Mouse (Mus musculus): ENCODE measurements around the gene Atp6v1e2. TPM values are rescaled to one million over a fixed set of nuclear protein-coding genes. Genes with fewer than 3 reads are reported as not detected.

The Atp6v1e2 gene
- total RNA-seq, 2 experiments from 2014 or later: not detected

GRCm38 (mm10) chr17:86902399-86903067, 45.2 kb downstream of the Atp6v1e2 start:
- intact Hi-C loops (cut with DNase I): loop anchor here (2.0 to 10.0 kb wide), 2 partner anchors 148 to 368 kb away; partner anchors contain the start of gene Epas1

GRCm38 (mm10) chr17:86900564-86900963, 47.1 kb downstream of the Atp6v1e2 start:
- intact Hi-C loops (cut with DNase I): loop anchor here (10.0 kb wide), 1 partner anchor 146 kb away; the partner anchor contains the start of gene Epas1
- no peak for DNase-seq (ENCODE audit: extremely low spot score in 1 of 2, low spot score in 2 of 2)

More at GRCm38 (mm10) chr17:86902399-86903067, 45.2 kb downstream of the Atp6v1e2 start:
- DNase-seq (ENCODE audit: extremely low spot score in 1 of 2, low spot score in 2 of 2): no peak

GRCm38 (mm10) chr17:86899821-86900220, 47.9 kb downstream of the Atp6v1e2 start:
- DNase-seq (ENCODE audit: extremely low spot score in 1 of 2, low spot score in 2 of 2): no peak
- intact Hi-C loops (cut with DNase I): loop anchor here (10.0 kb wide), 1 partner anchor 145 kb away; the partner anchor contains the start of gene Epas1

- DNase-seq (ENCODE audit: extremely low spot score in 1 of 2, low spot score in 2 of 2): no peak
- intact Hi-C loops (cut with DNase I): no loop called here
Measured at GRCm38 (mm10) chr17:86897486-86898165, 50.1 kb downstream of the Atp6v1e2 start.

- intact Hi-C loops (cut with DNase I): no loop called here
- no peak for DNase-seq (ENCODE audit: extremely low spot score in 1 of 2, low spot score in 2 of 2)
Measured at GRCm38 (mm10) chr17:86895191-86895590, 52.5 kb downstream of the Atp6v1e2 start.

Other genes starting within 250 kb of the Atp6v1e2 start
- 10 to 100 TPM; 76.6 to 77.3 TPM for gene Epas1, start 194.2 kb downstream of the Atp6v1e2 start, total RNA-seq (2021)
- not detected for gene Tmem247, start 30.5 kb downstream of the Atp6v1e2 start, total RNA-seq (2021)
- 10 to 100 TPM; 19.5 to 24.9 TPM for gene Rhoq, start 15.2 kb upstream of the Atp6v1e2 start, total RNA-seq (2021)
- gene Pigf, start 77.5 kb upstream of the Atp6v1e2 start, total RNA-seq (2021): 10 to 100 TPM; 16.2 to 19.2 TPM
- gene Cript, start 77.7 kb upstream of the Atp6v1e2 start, total RNA-seq (2021): 10 to 100 TPM; 64.9 to 70.9 TPM
- 10 to 100 TPM; 59.2 to 59.8 TPM for gene Socs5, start 159.8 kb upstream of the Atp6v1e2 start, total RNA-seq (2021)